Comparison of ENCODE assay signal across 8 mouse cellular contexts in the genomic region with DNA sequence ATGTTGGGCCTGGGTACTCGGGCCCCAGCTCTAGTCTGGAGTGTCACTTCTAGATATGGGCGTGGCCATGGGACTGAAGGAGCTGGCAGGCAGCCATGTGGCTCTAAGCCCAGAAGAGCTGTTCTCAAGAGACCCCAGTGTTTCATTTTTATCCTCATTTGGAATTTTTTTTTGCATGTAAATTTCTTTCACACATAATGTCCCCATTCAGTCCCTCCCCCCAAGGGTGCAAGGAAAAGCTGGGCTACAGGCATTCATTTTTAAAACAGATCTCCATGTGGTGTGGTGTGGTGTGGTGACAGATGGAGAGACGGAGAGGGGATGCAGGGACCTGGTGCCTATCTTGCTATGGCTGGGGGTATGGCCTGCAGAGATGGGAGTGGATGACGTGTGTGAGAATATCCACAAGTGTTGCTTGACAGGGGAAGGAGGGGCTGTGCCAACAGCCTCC. TPM values are rescaled to one million over a fixed set of nuclear protein-coding genes. Genes with fewer than 3 reads are reported as not detected.
DNase-seq lines count a peak whose midpoint lies in the region; ATAC-seq and TF ChIP-seq lines count a peak whose summit lies in the region.

No protein-coding gene starts in this region.

- ATAC-seq in stomach, embryonic 14.5 days (ENCODE audit: insufficient number of reproducible peaks, insufficient read depth, low FRiP score, low read depth) = peak; percentile 56; the same call in 1 of the 2 replicates
- no peak for ATAC-seq in stomach, postnatal 0 days (ENCODE audit: low FRiP score, low TSS enrichment)
- peak; percentile 90 for ATAC-seq in hindbrain, embryonic 16.5 days

- peak; percentile 76 to 81 for DNase-seq in cerebellum, postnatal 10 days
- DNase-seq in cerebellum, adult 18-20 months = no peak
- DNase-seq in stomach, postnatal 0 days (ENCODE audit: low spot score) = no peak
- peak; percentile 30 for DNase-seq in lung, postnatal 25 days (ENCODE audit: low spot score)
- no peak for DNase-seq in thymus, postnatal 14 days
- DNase-seq in Muller cell, postnatal 12 days (ENCODE audit: inconsistent ontology term) = no peak

- H3K9ac ChIP-seq in stomach, embryonic 14.5 days (replicated peaks; ENCODE audit: low read depth, low read length) = no peak overlapping the region
- no peak overlapping the region for H3K9ac ChIP-seq in stomach, postnatal 0 days (ENCODE audit: low read length)
- H3K9ac ChIP-seq in hindbrain, embryonic 16.5 days (ENCODE audit: low read depth, low read length) = no peak overlapping the region

- H3K27ac ChIP-seq in stomach, embryonic 14.5 days (ENCODE audit: low read length) = peak overlapping the region; percentile 56
- no peak overlapping the region; the same call in 1 of the 2 replicates for H3K27ac ChIP-seq in stomach, postnatal 0 days (replicated peaks)
- peak overlapping the region; percentile 75 for H3K27ac ChIP-seq in hindbrain, embryonic 16.5 days (ENCODE audit: low read depth, low read length)

- H3K4me3 ChIP-seq in stomach, embryonic 14.5 days (ENCODE audit: low read depth, low read length) = no peak overlapping the region
- H3K4me3 ChIP-seq in stomach, postnatal 0 days (ENCODE audit: low read depth, low read length) = no peak overlapping the region
- no peak overlapping the region for H3K4me3 ChIP-seq in hindbrain, embryonic 16.5 days (ENCODE audit: low read length)

- H3K4me1 ChIP-seq in stomach, embryonic 14.5 days (ENCODE audit: control insufficient read depth, insufficient read depth, low read length) = peaks cover 17% of the 10 kb centered on the region
- no peaks in the 10 kb centered on the region; the same call in 1 of the 2 replicates for H3K4me1 ChIP-seq in stomach, postnatal 0 days (replicated peaks; ENCODE audit: control insufficient read depth, insufficient read depth)
- peaks cover 16% of the 10 kb centered on the region for H3K4me1 ChIP-seq in hindbrain, embryonic 16.5 days (ENCODE audit: control insufficient read depth, insufficient read depth, low read depth, low read length)

- H3K27me3 ChIP-seq in stomach, embryonic 14.5 days (ENCODE audit: control insufficient read depth, insufficient read depth, low read length) = no peaks in the 10 kb centered on the region
- H3K27me3 ChIP-seq in stomach, postnatal 0 days (ENCODE audit: control insufficient read depth, insufficient read depth, low read length) = no peaks in the 10 kb centered on the region
- no peaks in the 10 kb centered on the region for H3K27me3 ChIP-seq in hindbrain, embryonic 16.5 days (replicated peaks; ENCODE audit: control insufficient read depth, insufficient read depth, low read length)

- TF ChIP-seq CTCF in stomach, postnatal 0 days (IDR thresholded peaks at IDR 0.05; ENCODE audit: low read depth) = no peak

- no peaks in the 10 kb centered on the region for H3K36me3 ChIP-seq in stomach, embryonic 14.5 days (ENCODE audit: control insufficient read depth, insufficient read depth, low read length)
- H3K36me3 ChIP-seq in stomach, postnatal 0 days (ENCODE audit: control insufficient read depth, insufficient read depth, low read length) = no peaks in the 10 kb centered on the region
- H3K36me3 ChIP-seq in hindbrain, embryonic 16.5 days (ENCODE audit: control insufficient read depth, insufficient read depth, low read length) = peaks cover 2% of the 10 kb centered on the region; the same call in 1 of the 2 replicates

- no peak overlapping the region for H3K4me2 ChIP-seq in stomach, embryonic 14.5 days (replicated peaks; ENCODE audit: low read depth, low read length)
- no peak overlapping the region for H3K4me2 ChIP-seq in stomach, postnatal 0 days (replicated peaks; ENCODE audit: low read depth)
- H3K4me2 ChIP-seq in hindbrain, embryonic 16.5 days (ENCODE audit: low read length) = 0 out of 2 replicates have a peak overlapping the region, but pooled peaks have one; percentile 5

- 37% methylated on average over 4 of the region's 4 CpGs for WGBS in stomach, embryonic 14.5 days
- WGBS in stomach, postnatal 0 days = 26% methylated on average over 4 of the region's 4 CpGs
- 28% methylated on average over 4 of the region's 4 CpGs for WGBS in hindbrain, embryonic 16.5 days

- no peaks in the 10 kb centered on the region for H3K9me3 ChIP-seq in stomach, embryonic 14.5 days (ENCODE audit: control insufficient read depth, low read depth, low read length)
- H3K9me3 ChIP-seq in stomach, postnatal 0 days (ENCODE audit: control insufficient read depth, low read length) = no peaks in the 10 kb centered on the region
- no peaks in the 10 kb centered on the region for H3K9me3 ChIP-seq in hindbrain, embryonic 16.5 days (ENCODE audit: control insufficient read depth, low read length)

- TF ChIP-seq EP300 in stomach, postnatal 0 days (optimal IDR thresholded peaks at IDR 0.05) = no peak

RNA-seq across cellular contexts. Expression of gene Umps, which starts 37.3 kb away (rescaled TPM):
- 62.9 and 65.7 TPM in 2 replicates for polyA plus RNA-seq in stomach, embryonic 14.5 days (2014; fragmentation: Nextera tagmentation; extraction: Ambion mirVana)
- 24.0 and 26.4 TPM in 2 replicates for polyA plus RNA-seq in stomach, postnatal 0 days (2015; fragmentation: Nextera tagmentation; extraction: Ambion mirVana)
- 26.0 and 27.6 TPM in 2 replicates for polyA plus RNA-seq in hindbrain, embryonic 16.5 days (2015; fragmentation: Nextera tagmentation; extraction: Ambion mirVana)

Comparison
In these comparisons a context has a peak if more than half of its experiments do, and no peak if none do; other contexts are left out.
1. DNase-seq: peak in cerebellum, postnatal 10 days (2 of 2) and lung, postnatal 25 days (single experiment); none in cerebellum, adult 18-20 months (0 of 2), stomach, postnatal 0 days (single experiment), thymus, postnatal 14 days (single experiment) and Muller cell, postnatal 12 days (single experiment).